Mouse (Mus musculus) MEL (cell line): ENCODE data around the gene Cdk14.

Experiments used
- CTCF ChIP-seq, 3 experiments: IDR thresholded peaks in 2 of 3; conservative IDR thresholded peaks in 1 of 3; 2 replicates each; pipeline ENCODE4 v1.5.1; 2011 to 2012; ENCODE audit warnings: low read length in 3 of 3, low read depth in 2 of 3, mild to moderate bottlenecking in 2 of 3, improper control_type of control experiment in 1 of 3, inconsistent platforms in 1 of 3, mixed read lengths in 1 of 3, moderate library complexity in 1 of 3; ENCODE audit not compliant: control insufficient read depth in 1 of 3, insufficient read depth in 1 of 3, poor library complexity in 1 of 3, severe bottlenecking in 1 of 3
- GABPA ChIP-seq: IDR thresholded peaks from 2 replicates; pipeline ENCODE4 v1.6.1; 2012; ENCODE audit warnings: low read depth, mild to moderate bottlenecking, inconsistent platforms, low read length, improper control_type of control experiment, moderate library complexity
- HCFC1 ChIP-seq: IDR thresholded peaks from 2 replicates; pipeline ENCODE4 v1.6.1; 2012; ENCODE audit warnings: low read depth, mild to moderate bottlenecking, inconsistent platforms, low read length, improper control_type of control experiment, moderate library complexity
- MEF2A ChIP-seq: IDR thresholded peaks from 2 replicates; pipeline ENCODE4 v1.6.1; 2014; ENCODE audit warnings: low read depth, mild to moderate bottlenecking, inconsistent platforms, low read length, improper control_type of control experiment; ENCODE audit not compliant: poor library complexity, insufficient replicate concordance, severe bottlenecking; ENCODE audit errors: extremely low read depth
- MYB ChIP-seq: IDR thresholded peaks from 2 replicates; pipeline ENCODE4 v1.6.1; 2011; ENCODE audit warnings: mild to moderate bottlenecking, low read depth, low read length, improper control_type of control experiment
- POLR2A ChIP-seq, 2 experiments: IDR thresholded peaks; 2 replicates each; pipeline ENCODE4 v1.6.1; 2011 to 2012; ENCODE audit warnings: low read length in 2 of 2, mild to moderate bottlenecking in 2 of 2, control low read depth in 1 of 2, improper control_type of control experiment in 1 of 2, low read depth in 1 of 2, moderate library complexity in 1 of 2; ENCODE audit not compliant: control insufficient read depth in 1 of 2, insufficient read depth in 1 of 2, poor library complexity in 1 of 2
- RAD21 ChIP-seq: IDR thresholded peaks from 2 replicates; pipeline ENCODE4 v1.6.1; 2011; ENCODE audit warnings: mild to moderate bottlenecking, low read depth, low read length, improper control_type of control experiment
- USF1 ChIP-seq: IDR thresholded peaks from 2 replicates; pipeline ENCODE4 v1.6.1; 2014; ENCODE audit warnings: low read depth, mild to moderate bottlenecking, inconsistent platforms, low read length, improper control_type of control experiment, moderate library complexity

DNA sequence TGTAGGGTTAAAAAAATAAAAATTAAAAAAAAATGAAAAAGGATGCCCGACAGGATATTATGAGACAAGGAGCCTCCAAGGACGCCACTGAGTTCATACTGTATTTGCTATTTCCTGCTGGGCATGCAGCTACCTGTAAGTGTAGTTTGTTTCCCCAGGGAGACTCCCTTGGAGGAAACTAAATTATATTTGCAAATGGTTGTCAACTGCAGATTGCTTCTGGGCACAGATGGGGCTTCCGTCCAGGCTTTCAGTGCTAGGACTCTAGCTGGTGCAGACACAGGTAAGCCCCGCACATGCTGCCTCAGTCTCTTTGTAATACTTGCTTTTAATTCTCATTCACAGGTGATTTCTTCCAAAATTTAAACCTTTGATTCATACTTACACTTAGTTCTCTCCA, 378.6 kb downstream of the Cdk14 start:
- TF ChIP-seq RAD21 (no peak), MYB (no peak), CTCF (IDR thresholded peaks at IDR 0.05 in 2 of 3, conservative IDR thresholded peaks at IDR 0.05 in 1 of 3; ENCODE audit: control insufficient read depth in 1 of 3, insufficient read depth in 1 of 3, low read depth in 2 of 3, low read length in 3 of 3, poor library complexity in 1 of 3, severe bottlenecking in 1 of 3) (no peak), POLR2A (IDR thresholded peaks at IDR 0.05; ENCODE audit: control insufficient read depth in 1 of 2, insufficient read depth in 1 of 2, low read depth in 1 of 2, low read length in 2 of 2, poor library complexity in 1 of 2) (no peak), USF1 (no peak), MEF2A (no peak), HCFC1 (no peak), GABPA (no peak)
